Mouse (Mus musculus) limb, embryonic 14.5 days (tissue): ENCODE data around the gene Rbm19. TPM values are rescaled to one million over a fixed set of nuclear protein-coding genes. Genes with fewer than 3 reads are reported as not detected.

Source experiments
- ATAC-seq: fragments of 200-750 bp; cut with Nextera tagmentation; 2 replicates; pipeline ENCODE4 v1.8.0; 2017; ENCODE audit warnings: low read depth, moderate number of reproducible peaks, moderate TSS enrichment; ENCODE audit not compliant: low FRiP score
- DNase-seq: peaks from one replicate; pipeline ENCODE4 v3.0.0-alpha.2; 2015; ENCODE audit warnings: low spot score
- H3K27ac ChIP-seq: fragments of 300-500 bp; sonication (generic); replicated peaks from 2 replicates; pipeline ENCODE4 v1.5.1; 2014; ENCODE audit warnings: low read depth, mild to moderate bottlenecking, low read length, moderate library complexity, mixed read lengths
- H3K27me3 ChIP-seq: fragments of 300-500 bp; sonication (generic); 2 replicates; pipeline ENCODE4 v1.6.1; 2014; ENCODE audit warnings: low read length, mixed read lengths; ENCODE audit not compliant: control insufficient read depth, insufficient read depth
- H3K36me3 ChIP-seq: fragments of 300-500 bp; sonication (generic); 2 replicates; pipeline ENCODE4 v1.6.1; 2014; ENCODE audit warnings: mild to moderate bottlenecking, low read length, moderate library complexity, mixed read lengths; ENCODE audit not compliant: control insufficient read depth, insufficient read depth
- H3K4me1 ChIP-seq: fragments of 300-500 bp; sonication (generic); 2 replicates; pipeline ENCODE4 v1.6.1; 2014; ENCODE audit warnings: antibody characterized with exemption, low read length, mixed read lengths; ENCODE audit not compliant: control insufficient read depth, insufficient read depth
- H3K4me2 ChIP-seq: fragments of 300-500 bp; sonication (generic); replicated peaks from 2 replicates; pipeline ENCODE4 v1.6.1; 2014; ENCODE audit warnings: low read depth, mild to moderate bottlenecking, low read length, moderate library complexity; ENCODE audit not compliant: severe bottlenecking
- H3K4me3 ChIP-seq: fragments of 300-500 bp; sonication (generic); replicated peaks from 2 replicates; pipeline ENCODE4 v1.5.1; 2014; ENCODE audit warnings: low read length
- H3K9ac ChIP-seq: fragments of 300-500 bp; sonication (generic); 2 replicates; pipeline ENCODE4 v1.6.1; 2014; ENCODE audit warnings: mild to moderate bottlenecking, low read depth, low read length, moderate library complexity; ENCODE audit not compliant: severe bottlenecking
- H3K9me3 ChIP-seq: fragments of 300-500 bp; sonication (generic); 2 replicates; pipeline ENCODE4 v1.6.1; 2016; ENCODE audit warnings: low read length; ENCODE audit not compliant: control insufficient read depth
- POLR2A ChIP-seq: fragments of 200-500 bp; IDR thresholded peaks from 2 replicates; pipeline ENCODE4 v1.8.0; 2012; ENCODE audit warnings: inconsistent platforms, mild to moderate bottlenecking, moderate library complexity, borderline replicate concordance; ENCODE audit not compliant: insufficient read depth, insufficient read length; ENCODE audit errors: extremely low read depth
- WGBS: fragments of 180-500 bp; shearing (Covaris S2); extraction: QIAGEN DNeasy Blood & Tissue Kit; methylation state at CpG from one replicate; pipeline ENCODE4 v1.1.7; 2014; 5-methylcytosine and 5-hydroxymethylcytosine counted together
- polyA plus RNA-seq, 2 experiments: library from polyadenylated mRNA; depleted of rRNA in 1 of 2; stranded (reverse) in 1 of 2; unstranded in 1 of 2; fragments of >200 nt; fragmentation: Nextera tagmentation in 1 of 2; extraction: Ambion mirVana in 1 of 2; gene quantifications; 2 replicates each; pipeline versions ENCODE4 v1.2.1 to v1.2.3; 2012 to 2014

Rbm19 gene
- polyA plus RNA-seq, 2 experiments: 11.6 to 16.7 TPM

- no peak for TF ChIP-seq POLR2A
- no peaks in the 10 kb centered on the region for H3K9me3 ChIP-seq
- 67% methylated on average over 4 of the region's 4 CpGs for WGBS
These were observed 91.2 kb downstream of the Rbm19 start for GRCm38 (mm10) chr5:120207492-120207891.

GRCm38 (mm10) chr5:120210668-120211067 lies 94.4 kb downstream of the Rbm19 start:
- no peak for TF ChIP-seq POLR2A
- peak overlapping the region; percentile 40 for H3K4me2 ChIP-seq
- no peak for DNase-seq

More at GRCm38 (mm10) chr5:120207492-120207891, 91.2 kb downstream of the Rbm19 start:
- H3K4me3 ChIP-seq: no peak overlapping the region
- DNase-seq (no peak), ATAC-seq (no peak)
- no peaks in the 10 kb centered on the region for H3K4me1 ChIP-seq
- no peaks in the 10 kb centered on the region for H3K36me3 ChIP-seq
- H3K27ac ChIP-seq: no peak overlapping the region
- no peak overlapping the region for H3K9ac ChIP-seq
- H3K27me3 ChIP-seq: peaks cover 17% of the 10 kb centered on the region; the same call in 1 of the 2 replicates
- no peak overlapping the region for H3K4me2 ChIP-seq

GRCm38 (mm10) chr5:120211182-120211581 lies 94.9 kb downstream of the Rbm19 start:
- Histone ChIP-seq H3K27ac (no peak overlapping the region), H3K27me3 (peaks cover 17% of the 10 kb centered on the region; the same call in 1 of the 2 replicates), H3K9ac (peak overlapping the region; percentile 31), H3K4me3 (peak overlapping the region; percentile 18), H3K9me3 (no peaks in the 10 kb centered on the region), H3K4me1 (no peaks in the 10 kb centered on the region), H3K36me3 (no peaks in the 10 kb centered on the region), H3K4me2 (peak overlapping the region; percentile 40)
- DNase-seq: no peak
- WGBS: 4% methylated on average over 17 of the region's 17 CpGs
- TF ChIP-seq POLR2A: no peak
- no peak for ATAC-seq

More at GRCm38 (mm10) chr5:120210668-120211067, 94.4 kb downstream of the Rbm19 start:
- no peaks in the 10 kb centered on the region for H3K4me1 ChIP-seq
- peak overlapping the region; percentile 31 for H3K9ac ChIP-seq
- H3K27ac ChIP-seq: no peak overlapping the region
- no peak for ATAC-seq
- no peaks in the 10 kb centered on the region for H3K36me3 ChIP-seq
- no peaks in the 10 kb centered on the region for H3K9me3 ChIP-seq
- H3K27me3 ChIP-seq: peaks cover 17% of the 10 kb centered on the region; the same call in 1 of the 2 replicates
- 9% methylated on average over 11 of the region's 11 CpGs for WGBS
- H3K4me3 ChIP-seq: peak overlapping the region; percentile 18

- H3K9ac ChIP-seq: no peak overlapping the region
- 57% methylated on average over 3 of the region's 3 CpGs for WGBS
- no peaks in the 10 kb centered on the region for H3K4me1 ChIP-seq
- DNase-seq (no peak), ATAC-seq (no peak)
- peaks cover 17% of the 10 kb centered on the region; the same call in 1 of the 2 replicates for H3K27me3 ChIP-seq
- H3K4me3 ChIP-seq: no peak overlapping the region
- H3K36me3 ChIP-seq: no peaks in the 10 kb centered on the region
- H3K27ac ChIP-seq: no peak overlapping the region
- H3K4me2 ChIP-seq: no peak overlapping the region
- no peak for TF ChIP-seq POLR2A
- H3K9me3 ChIP-seq: no peaks in the 10 kb centered on the region
These were observed 98.2 kb downstream of the Rbm19 start for GRCm38 (mm10) chr5:120214511-120214910.

- Histone ChIP-seq H3K27me3 (no peaks in the 10 kb centered on the region), H3K4me2 (no peak overlapping the region), H3K9ac (no peak overlapping the region), H3K27ac (no peak overlapping the region), H3K9me3 (no peaks in the 10 kb centered on the region), H3K4me3 (no peak overlapping the region), H3K4me1 (no peaks in the 10 kb centered on the region), H3K36me3 (no peaks in the 10 kb centered on the region)
- 24% methylated on average over 4 of the region's 4 CpGs for WGBS
- TF ChIP-seq POLR2A: no peak
- ATAC-seq (no peak), DNase-seq (no peak)
These were observed 105.0 kb downstream of the Rbm19 start for GRCm38 (mm10) chr5:120221216-120221615.

GRCm38 (mm10) chr5:120225383-120225782 lies 109.1 kb downstream of the Rbm19 start:
- H3K27ac ChIP-seq: no peak overlapping the region
- H3K36me3 ChIP-seq: no peaks in the 10 kb centered on the region
- ATAC-seq (no peak), DNase-seq (no peak)
- no peak for TF ChIP-seq POLR2A
- no peaks in the 10 kb centered on the region for H3K9me3 ChIP-seq
- no peak overlapping the region for H3K4me2 ChIP-seq
- H3K4me3 ChIP-seq: no peak overlapping the region
- H3K9ac ChIP-seq: no peak overlapping the region
- H3K27me3 ChIP-seq: no peaks in the 10 kb centered on the region
- 31% methylated on average over 14 of the region's 14 CpGs for WGBS
- no peaks in the 10 kb centered on the region for H3K4me1 ChIP-seq
